Mouse (Mus musculus) adrenal gland, postnatal 10 days (tissue): ENCODE results near the gene Snrnp70. TPM values are rescaled to one million over a fixed set of nuclear protein-coding genes. Genes with fewer than 3 reads are reported as not detected.

Experiments used
- DNase-seq: peaks from one replicate; pipeline ENCODE4 v3.0.0; 2021; ENCODE audit warnings: mixed read lengths
- long read RNA-seq, 2 experiments: library from polyadenylated mRNA; stranded (forward); transcript quantifications; one replicate each; pipeline ENCODE4 v2.0.0; 2021
- total RNA-seq, 2 experiments: library from RNA; stranded (reverse); gene quantifications; 2 replicates each; pipeline ENCODE4 v1.2.3; 2021

Snrnp70 gene
- total RNA-seq = 100 to 1,000 TPM; 208 to 341 TPM
- long read RNA-seq, experiment 1, full-length matches to known transcripts = 83 of 177 reads
- long read RNA-seq, experiment 1, partial matches to known transcripts = 25 of 177 reads
- long read RNA-seq, experiment 1, other reads (novel, unspliced or antisense) = 69 of 177 reads
- long read RNA-seq, experiment 2, full-length matches to known transcripts = 16 of 93 reads
- long read RNA-seq, experiment 2, partial matches to known transcripts = 5 of 93 reads
- long read RNA-seq, experiment 2, other reads (novel, unspliced or antisense) = 72 of 93 reads

DNA sequence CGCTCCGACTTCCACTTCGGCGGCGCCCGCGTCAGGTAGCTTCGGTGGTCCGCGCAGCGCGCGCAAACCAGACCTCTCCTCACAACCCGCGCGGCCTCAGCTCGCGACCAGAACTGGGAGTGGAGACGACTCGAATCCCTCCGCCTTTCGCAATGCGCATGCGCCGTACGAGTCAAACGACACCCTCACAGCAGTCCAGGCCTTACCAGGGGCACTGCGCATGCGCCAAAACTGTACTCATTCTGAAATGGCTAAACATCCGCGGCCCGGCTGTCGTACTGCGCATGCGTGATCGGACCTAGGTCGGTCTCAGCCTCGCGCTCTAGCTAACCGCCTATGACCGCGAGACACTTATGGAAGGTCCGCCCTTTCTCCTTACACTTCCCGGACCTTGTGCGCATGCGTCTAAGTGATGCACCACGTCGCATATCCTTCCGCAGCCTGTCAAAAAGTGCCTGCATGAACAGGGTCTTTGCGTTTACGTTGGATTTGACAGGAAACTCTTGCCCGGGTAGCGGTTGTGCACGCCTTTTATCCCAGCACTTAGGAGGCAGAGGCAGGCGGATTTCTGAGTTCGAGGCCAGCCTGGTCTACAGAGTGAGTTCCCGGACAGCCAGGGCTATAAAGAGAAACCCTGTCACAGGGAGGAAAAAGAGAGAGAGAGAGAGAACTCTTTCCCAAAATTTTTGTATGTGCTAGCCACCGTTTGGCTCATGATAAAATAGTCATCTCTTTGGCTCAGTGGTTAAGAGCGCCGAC lies at the start of gene Snrnp70:
Gene Snrnp70, minus strand, starts transcription at position 165 of the 759 bp plus-strand sequence.
- DNase-seq = peak; percentile 100

GRCm38 (mm10) chr7:45443526-45444420 lies 48.2 kb upstream of the Snrnp70 start:
- no peak for DNase-seq

GRCm38 (mm10) chr7:45437521-45438276 lies 42.2 kb upstream of the Snrnp70 start, which contains the start of gene Ruvbl2:
Gene Ruvbl2 (minus strand): TSS chr7:45438096.
- DNase-seq = no peak

- DNase-seq = no peak
Observed at GRCm38 (mm10) chr7:45437046-45437445, 41.5 kb upstream of the Snrnp70 start.

DNA sequence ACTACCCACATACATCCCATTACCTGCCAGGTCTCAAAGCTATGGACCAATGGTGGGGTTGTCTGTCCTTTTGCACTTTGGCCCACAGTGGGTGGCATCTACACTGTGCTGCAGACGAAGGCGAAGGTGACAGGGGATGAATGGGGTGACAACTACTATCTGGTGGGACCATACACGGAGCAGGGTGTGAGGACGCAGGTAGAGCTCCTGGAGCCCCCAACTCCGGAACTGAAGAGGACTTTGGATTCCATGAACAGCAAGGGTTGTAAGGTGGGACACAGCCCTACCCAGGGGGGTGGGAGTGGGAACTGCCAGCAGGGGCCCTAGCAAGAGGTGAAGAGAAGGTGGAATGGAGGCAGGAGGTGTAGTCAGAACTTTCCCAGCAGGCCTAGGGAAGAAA lies 40.9 kb upstream of the Snrnp70 start:
- no peak for DNase-seq

GRCm38 (mm10) chr7:45435038-45435437 lies 39.5 kb upstream of the Snrnp70 start:
- DNase-seq = no peak

GRCm38 (mm10) chr7:45434203-45435015 lies 38.9 kb upstream of the Snrnp70 start, which contains the start of gene Gys1:
Gene Gys1 (plus strand): TSS chr7:45434844.
- peak; percentile 100 for DNase-seq

DNA sequence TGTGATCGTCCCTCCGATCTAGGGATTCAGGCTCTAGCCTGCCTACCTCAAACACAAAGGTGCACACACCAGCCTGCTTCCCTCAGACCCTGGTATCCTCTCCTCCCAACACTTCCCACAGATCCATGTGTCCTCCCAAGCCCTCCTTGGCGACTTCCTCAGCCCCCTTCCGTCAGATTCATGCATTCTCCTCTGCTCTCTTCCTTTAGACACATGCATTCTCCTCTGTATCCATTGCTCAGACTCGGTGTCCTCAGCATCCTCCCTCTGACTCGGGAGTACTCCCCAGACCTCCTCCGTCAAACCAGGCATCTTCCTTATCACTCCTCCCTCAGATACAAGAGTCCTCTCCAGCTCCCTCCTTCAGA lies 38.3 kb upstream of the Snrnp70 start:
- DNase-seq = no peak

DNA sequence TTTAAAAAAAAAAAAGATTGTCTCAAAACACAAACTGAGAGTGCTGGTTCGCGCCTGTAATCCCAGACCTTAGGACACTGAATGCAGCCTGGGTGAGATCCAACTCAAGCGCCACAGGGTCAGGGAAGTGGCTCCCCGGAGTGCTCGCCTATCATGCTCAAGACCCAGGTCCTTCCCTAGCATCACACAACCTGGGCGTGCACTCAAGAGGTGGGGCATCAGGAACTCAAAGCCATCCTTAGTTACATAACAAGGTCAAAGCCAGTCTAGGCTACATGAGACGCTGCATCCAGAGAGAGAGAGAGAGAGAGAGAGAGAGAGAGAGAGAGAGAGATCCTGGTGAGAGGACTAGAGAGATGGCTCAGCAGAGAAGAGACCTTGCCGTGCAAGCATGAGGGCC lies 31.0 kb upstream of the Snrnp70 start:
- DNase-seq = no peak

DNA sequence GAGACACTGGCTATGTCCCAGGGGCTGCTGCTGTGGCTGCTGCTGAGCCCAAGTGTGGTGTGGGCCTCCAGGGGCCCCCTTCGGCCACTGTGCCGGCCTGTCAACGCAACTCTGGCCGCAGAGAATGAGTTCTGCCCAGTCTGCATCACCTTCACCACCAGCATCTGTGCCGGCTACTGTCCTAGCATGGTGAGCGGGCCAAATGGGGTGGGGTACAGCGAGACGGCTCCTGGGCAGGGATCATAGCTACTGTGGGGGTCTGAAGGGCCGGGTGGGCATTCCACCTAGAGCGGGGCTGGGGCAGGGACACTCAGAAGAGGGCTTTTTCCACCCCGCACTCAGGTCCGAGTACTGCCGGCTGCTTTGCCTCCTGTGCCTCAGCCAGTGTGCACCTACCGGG lies 25.7 kb upstream of the Snrnp70 start:
- no peak for DNase-seq

DNA sequence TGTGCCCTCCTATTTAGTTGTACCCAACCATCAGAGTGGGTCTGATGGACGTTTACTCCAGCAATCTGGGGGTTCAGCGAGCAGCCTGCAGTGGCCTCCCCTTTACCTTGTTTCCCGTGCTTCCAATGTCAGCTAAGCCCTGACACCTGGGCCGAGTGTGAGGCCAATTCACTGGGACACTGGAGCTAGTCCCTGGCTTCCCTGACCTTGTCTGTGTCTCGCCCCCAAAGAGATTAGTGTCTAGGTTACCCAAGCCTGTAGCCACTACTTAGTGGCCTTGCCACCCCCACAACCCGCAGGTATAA lies 25.0 kb upstream of the Snrnp70 start, which contains the start of gene Lhb:
Gene Lhb, plus strand, starts transcription at position 206 of the 305 bp plus-strand sequence.
- DNase-seq = no peak

GRCm38 (mm10) chr7:45419859-45420614 lies 24.5 kb upstream of the Snrnp70 start:
- no peak for DNase-seq

GRCm38 (mm10) chr7:45417962-45418492 lies 22.5 kb upstream of the Snrnp70 start:
- DNase-seq = no peak

DNA sequence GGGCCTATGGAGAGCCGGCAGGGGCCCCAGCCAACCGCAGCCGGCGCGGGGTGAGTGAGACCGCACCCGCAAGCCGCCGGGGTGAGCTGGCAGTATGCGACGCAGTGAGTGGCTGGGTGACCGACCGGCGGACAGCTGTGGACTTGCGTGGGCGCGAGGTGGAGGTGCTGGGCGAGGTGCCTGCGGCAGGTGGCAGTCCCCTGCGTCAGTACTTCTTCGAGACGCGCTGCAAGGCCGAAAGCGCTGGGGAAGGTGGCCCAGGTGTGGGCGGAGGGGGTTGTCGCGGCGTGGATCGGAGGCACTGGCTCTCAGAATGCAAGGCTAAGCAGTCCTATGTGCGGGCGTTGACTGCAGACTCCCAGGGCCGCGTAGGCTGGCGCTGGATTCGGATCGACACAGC lies 20.1 kb upstream of the Snrnp70 start:
- no peak for DNase-seq

- no peak for DNase-seq
Observed at GRCm38 (mm10) chr7:45414740-45415224, 19.2 kb upstream of the Snrnp70 start.

GRCm38 (mm10) chr7:45413864-45414739 lies 18.6 kb upstream of the Snrnp70 start:
- DNase-seq = no peak

- DNase-seq = peak; percentile 41
Observed at GRCm38 (mm10) chr7:45413113-45413863, 17.7 kb upstream of the Snrnp70 start, which contains the start of gene Ntf5. Gene Ntf5 (plus strand): TSS chr7:45413695.

GRCm38 (mm10) chr7:45412421-45412820 lies 16.9 kb upstream of the Snrnp70 start:
- no peak for DNase-seq
